Mouse (Mus musculus) heart, adult 18-20 months (tissue): ENCODE measurements around the gene Rad17. TPM values are rescaled to one million over a fixed set of nuclear protein-coding genes. Genes with fewer than 3 reads are reported as not detected.

Experiments
- DNase-seq, 2 experiments: peaks; one replicate each; pipeline ENCODE4 v3.0.0; 2021 to 2022; ENCODE audit warnings: mixed read lengths in 1 of 2
- long read RNA-seq, 2 experiments: library from polyadenylated mRNA; stranded (forward); transcript quantifications; one replicate each; pipeline ENCODE4 v2.0.0; 2021
- total RNA-seq, 2 experiments: library from RNA; stranded (reverse); gene quantifications; 2 replicates each; pipeline ENCODE4 v1.2.3; 2021

Gene Rad17
- 10 to 100 TPM; 15.0 to 17.1 TPM for total RNA-seq
- long read RNA-seq, experiment 1, transcript Rad17-202 (17 exons, 2,392 nt): major isoform, 16 of 20 reads
- long read RNA-seq, experiment 1, partial matches to known transcripts: 1 of 20 reads
- long read RNA-seq, experiment 1, other reads (novel, unspliced or antisense): 3 of 20 reads
- long read RNA-seq, experiment 2, partial matches to known transcripts: 0 of 4 reads
- long read RNA-seq, experiment 2, other reads (novel, unspliced or antisense): 0 of 4 reads

GRCm38 (mm10) chr13:100650550-100651438, at the start of gene Rad17, which contains the start of gene Ak6:
Gene Rad17, minus strand, starts transcription at chr13:100651051.
Gene Ak6, plus strand, starts transcription at chr13:100650979.
- peak; percentile 95 to 98 for DNase-seq

- no peak for DNase-seq
Measured at GRCm38 (mm10) chr13:100698866-100699265, 48.0 kb upstream of the Rad17 start.

GRCm38 (mm10) chr13:100697541-100697940, 46.7 kb upstream of the Rad17 start:
- no peak for DNase-seq

GRCm38 (mm10) chr13:100687513-100687912, 36.7 kb upstream of the Rad17 start:
- DNase-seq: no peak

- DNase-seq: no peak
Measured at GRCm38 (mm10) chr13:100684355-100684754, 33.5 kb upstream of the Rad17 start.

GRCm38 (mm10) chr13:100682837-100683236, 32.0 kb upstream of the Rad17 start:
- no peak for DNase-seq

- no peak for DNase-seq
Measured at GRCm38 (mm10) chr13:100681615-100682014, 30.8 kb upstream of the Rad17 start.

GRCm38 (mm10) chr13:100675936-100676635, 25.2 kb upstream of the Rad17 start:
- DNase-seq: no peak

- no peak for DNase-seq
Measured at GRCm38 (mm10) chr13:100670181-100670741, 19.4 kb upstream of the Rad17 start.

- peak; percentile 17 to 36 for DNase-seq
Measured at GRCm38 (mm10) chr13:100669291-100670022, 18.6 kb upstream of the Rad17 start, which contains the start of gene Ccdc125. Gene Ccdc125, plus strand, starts transcription at chr13:100669717.

- DNase-seq: peak; percentile 46 to 67
Measured at GRCm38 (mm10) chr13:100659864-100660456, 9.1 kb upstream of the Rad17 start.

- no peak for DNase-seq
Measured at GRCm38 (mm10) chr13:100658091-100658490, 7.2 kb upstream of the Rad17 start.

GRCm38 (mm10) chr13:100651439-100652186, 762 bp upstream of the Rad17 start, which contains the start of gene Taf9:
Gene Taf9, plus strand, starts transcription at chr13:100651579.
- no peak for DNase-seq

GRCm38 (mm10) chr13:100648223-100648622, 2.6 kb downstream of the Rad17 start:
- DNase-seq: no peak

GRCm38 (mm10) chr13:100642471-100643209, 8.2 kb downstream of the Rad17 start:
- no peak for DNase-seq

- DNase-seq: no peak
Measured at GRCm38 (mm10) chr13:100634106-100634691, 16.7 kb downstream of the Rad17 start.

GRCm38 (mm10) chr13:100622241-100622640, 28.6 kb downstream of the Rad17 start:
- no peak for DNase-seq

GRCm38 (mm10) chr13:100617583-100617982, 33.3 kb downstream of the Rad17 start:
- no peak for DNase-seq
